Mouse (Mus musculus) ES-Bruce4 (cell line): Measurements from ENCODE around the gene Cacna2d2. TPM values are rescaled to one million over a fixed set of nuclear protein-coding genes. Genes with fewer than 3 reads are reported as not detected.

Source experiments
- H3K27ac ChIP-seq: 2 replicates; pipeline ENCODE4 v1.5.1; 2012; ENCODE audit warnings: low read length, inconsistent platforms; ENCODE audit not compliant: insufficient read depth
- H3K27me3 ChIP-seq: 2 replicates; pipeline ENCODE4 v1.6.1; 2012; ENCODE audit warnings: mild to moderate bottlenecking, low read length, inconsistent platforms; ENCODE audit not compliant: control insufficient read depth, poor library complexity, insufficient read depth, severe bottlenecking
- H3K36me3 ChIP-seq: 2 replicates; pipeline ENCODE4 v1.6.1; 2012; ENCODE audit warnings: inconsistent platforms, mild to moderate bottlenecking, low read length, moderate library complexity; ENCODE audit not compliant: control insufficient read depth, poor library complexity, insufficient read depth, severe bottlenecking
- H3K4me1 ChIP-seq: one replicate; pipeline ENCODE4 v1.8.1; 2011; ENCODE audit warnings: low read length; ENCODE audit not compliant: control insufficient read depth, insufficient read depth
- H3K4me3 ChIP-seq: 2 replicates; pipeline ENCODE4 v1.5.1; 2011; ENCODE audit warnings: low read depth, mild to moderate bottlenecking, low read length
- H3K9ac ChIP-seq: 2 replicates; pipeline ENCODE4 v1.6.1; 2012; ENCODE audit warnings: low read depth, mild to moderate bottlenecking, inconsistent platforms; ENCODE audit not compliant: poor library complexity, severe bottlenecking
- H3K9me3 ChIP-seq: replicated peaks from 2 replicates; pipeline ENCODE4 v1.6.1; 2012; ENCODE audit warnings: mild to moderate bottlenecking, low read length, inconsistent platforms; ENCODE audit not compliant: control insufficient read depth, poor library complexity, insufficient read depth, severe bottlenecking
- CTCF ChIP-seq: IDR thresholded peaks from one replicate; pipeline ENCODE4 v1.8.1; 2011; ENCODE audit warnings: low read depth, low read length
- EP300 ChIP-seq: IDR thresholded peaks from 2 replicates; pipeline ENCODE4 v1.6.1; 2011; ENCODE audit warnings: low read depth, low read length; ENCODE audit not compliant: insufficient read depth
- POLR2A ChIP-seq: IDR thresholded peaks from one replicate; pipeline ENCODE4 v1.8.1; 2011; ENCODE audit warnings: low read length; ENCODE audit not compliant: insufficient read depth
- polyA plus RNA-seq: library from polyadenylated mRNA; stranded (reverse); fragments of >200 nt; gene quantifications from 2 replicates; pipeline ENCODE4 v1.2.4, GENCODE M21; 2011; ENCODE audit warnings: low read depth; ENCODE audit not compliant: missing spikeins, insufficient read depth, insufficient read length

The Cacna2d2 gene
- polyA plus RNA-seq, 1 experiment = 3.2 TPM

DNA sequence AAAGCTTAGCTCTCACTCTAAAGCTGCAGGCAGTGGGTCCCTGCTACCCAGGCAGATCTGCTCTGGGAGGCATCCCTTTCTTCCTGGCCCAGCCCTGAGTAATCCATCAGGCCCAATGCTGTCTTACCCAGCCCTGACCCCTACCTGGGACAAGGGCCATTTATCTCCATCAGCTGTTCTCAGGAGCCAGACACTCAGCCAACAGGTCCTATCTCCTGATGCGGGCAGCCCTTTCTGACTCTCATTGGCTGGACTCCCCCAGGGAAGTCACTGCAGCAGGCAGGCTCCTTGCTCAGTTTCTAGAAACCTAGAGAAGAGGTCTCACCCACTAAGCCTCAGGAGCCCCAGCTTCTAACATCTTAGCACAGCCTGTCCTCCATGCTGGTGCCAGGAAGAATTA, 31.1 kb upstream of the Cacna2d2 start:
- H3K27ac ChIP-seq = no peak overlapping the region
- H3K4me3 ChIP-seq = no peak overlapping the region
- no peaks in the 10 kb centered on the region for H3K27me3 ChIP-seq
- H3K36me3 ChIP-seq = no peaks in the 10 kb centered on the region
- TF ChIP-seq EP300 = no peak
- TF ChIP-seq POLR2A = no peak
- no peak for TF ChIP-seq CTCF
- no peak overlapping the region for H3K9ac ChIP-seq
- peaks cover 7% of the 10 kb centered on the region for H3K4me1 ChIP-seq
- no peaks in the 10 kb centered on the region for H3K9me3 ChIP-seq

DNA sequence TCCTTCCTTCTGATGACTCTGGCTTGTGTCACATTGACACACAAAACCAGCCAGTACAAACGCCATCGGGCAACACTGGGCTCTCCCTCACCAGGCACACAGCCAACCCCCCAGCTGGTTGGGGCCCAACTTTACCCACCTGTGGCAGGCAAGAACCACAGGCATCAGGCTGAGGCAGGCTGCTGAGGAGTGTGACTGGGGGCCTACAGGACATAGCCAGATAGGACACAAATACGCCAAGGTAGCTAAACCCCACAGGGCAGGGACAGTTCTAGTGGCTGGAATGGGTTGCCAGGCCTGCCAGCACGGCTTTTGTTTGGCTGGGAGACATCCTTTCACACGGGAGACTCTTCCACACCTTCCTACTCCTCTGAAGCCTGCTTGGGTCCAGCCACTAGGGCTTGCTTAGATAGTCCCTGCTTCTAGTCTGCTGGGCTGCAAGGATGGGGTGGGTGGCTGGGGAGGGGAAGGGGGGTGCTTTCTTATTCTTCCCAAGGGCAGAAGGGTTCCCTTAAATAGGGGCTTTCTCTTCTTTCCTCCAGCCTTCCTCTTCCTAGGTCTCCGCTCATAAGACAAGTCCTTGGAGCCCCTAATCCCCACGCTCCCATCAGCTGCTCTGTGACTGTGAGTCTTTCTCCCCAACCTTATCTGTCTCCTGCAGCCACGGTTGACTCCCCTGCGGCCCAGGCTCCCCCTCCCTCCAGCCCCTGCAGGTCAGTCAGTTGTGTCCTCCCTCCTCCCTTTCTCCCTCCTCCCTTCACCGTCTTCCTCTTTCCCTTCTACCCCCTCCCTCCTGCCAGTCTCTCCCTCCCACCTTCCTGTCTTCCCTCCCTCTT, 29.9 kb upstream of the Cacna2d2 start:
- TF ChIP-seq POLR2A (no peak), CTCF (no peak), EP300 (no peak)
- H3K4me3 ChIP-seq = no peak overlapping the region

DNA sequence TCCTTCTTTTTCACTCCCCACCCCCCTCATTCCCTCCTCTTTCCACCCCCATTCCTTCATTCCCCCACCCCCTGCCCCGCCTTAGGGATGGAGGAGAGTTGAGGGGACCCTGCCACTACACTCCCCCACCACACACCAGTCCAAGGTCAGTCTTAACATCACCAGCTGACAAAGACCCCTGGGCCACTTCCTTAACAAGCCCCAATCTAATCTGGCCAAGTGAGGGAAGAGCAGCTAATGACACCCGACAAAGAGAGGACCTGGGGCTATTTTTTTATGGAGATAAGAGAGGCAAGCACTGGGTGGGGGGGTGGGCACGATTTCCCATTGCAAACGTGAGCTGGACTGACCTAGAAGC, 29.3 kb upstream of the Cacna2d2 start:
- Histone ChIP-seq H3K27ac (no peak overlapping the region), H3K27me3 (no peaks in the 10 kb centered on the region), H3K36me3 (no peaks in the 10 kb centered on the region), H3K4me1 (peaks cover 7% of the 10 kb centered on the region), H3K9ac (no peak overlapping the region), H3K9me3 (no peaks in the 10 kb centered on the region), H3K4me3 (no peak overlapping the region)
- TF ChIP-seq CTCF = no peak
- TF ChIP-seq EP300 = no peak
- no peak for TF ChIP-seq POLR2A

More for the DNA sequence above, 29.9 kb upstream of the Cacna2d2 start:
- H3K27ac ChIP-seq = no peak overlapping the region
- no peaks in the 10 kb centered on the region for H3K36me3 ChIP-seq
- H3K27me3 ChIP-seq = no peaks in the 10 kb centered on the region
- H3K9ac ChIP-seq = no peak overlapping the region
- H3K9me3 ChIP-seq = no peaks in the 10 kb centered on the region
- H3K4me1 ChIP-seq = peaks cover 7% of the 10 kb centered on the region

DNA sequence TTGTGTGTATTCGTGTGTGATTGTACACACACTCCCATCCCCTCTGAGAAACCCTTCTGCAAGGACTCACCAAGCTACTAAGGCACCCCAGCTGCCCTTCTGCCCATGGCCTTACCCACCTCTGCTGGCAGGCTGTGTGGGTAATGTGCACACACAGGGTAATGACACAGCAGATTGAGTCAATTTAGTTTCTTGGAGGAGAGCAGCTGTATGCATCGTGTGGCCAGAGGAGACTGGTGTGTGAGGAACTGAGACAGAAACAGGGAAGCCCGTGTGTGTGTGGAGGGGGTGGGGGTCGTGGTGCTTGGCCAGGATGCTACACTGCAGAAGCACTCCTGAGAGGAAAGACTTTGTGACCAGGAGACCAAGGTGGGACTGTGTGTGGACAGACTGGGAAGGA, 27.0 kb upstream of the Cacna2d2 start:
- no peaks in the 10 kb centered on the region for H3K9me3 ChIP-seq
- H3K4me3 ChIP-seq = no peak overlapping the region
- peaks cover 7% of the 10 kb centered on the region for H3K4me1 ChIP-seq
- TF ChIP-seq POLR2A = no peak
- TF ChIP-seq EP300 = no peak
- TF ChIP-seq CTCF = no peak
- H3K9ac ChIP-seq = no peak overlapping the region
- H3K27me3 ChIP-seq = no peaks in the 10 kb centered on the region
- H3K36me3 ChIP-seq = no peaks in the 10 kb centered on the region
- H3K27ac ChIP-seq = no peak overlapping the region

DNA sequence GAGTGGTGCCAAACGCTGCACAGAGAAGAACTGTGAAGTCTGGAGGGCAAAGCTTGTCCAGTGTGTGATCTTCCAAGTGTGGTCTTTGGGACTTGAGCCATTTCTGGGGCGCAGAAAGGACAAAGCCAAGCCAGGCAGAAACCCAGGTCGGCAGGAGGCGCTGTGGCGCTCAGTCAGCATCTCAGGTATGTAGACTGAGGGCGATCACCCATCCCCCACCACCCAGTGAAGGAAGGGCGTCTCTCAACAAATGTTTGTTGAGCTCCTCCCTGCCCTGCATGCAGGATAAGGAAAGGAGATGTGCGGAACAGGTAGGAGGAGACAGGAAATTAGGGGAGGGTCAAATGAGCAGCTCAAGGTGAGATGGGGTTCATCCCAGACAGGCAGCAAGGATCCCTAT, 24.8 kb upstream of the Cacna2d2 start:
- TF ChIP-seq POLR2A = no peak
- peak; percentile 73; the same call in 1 of the 2 replicates for TF ChIP-seq EP300
- TF ChIP-seq CTCF = peak; percentile 94
- H3K9me3 ChIP-seq = no peaks in the 10 kb centered on the region
- no peaks in the 10 kb centered on the region for H3K36me3 ChIP-seq
- H3K4me3 ChIP-seq = peak overlapping the region; percentile 32
- peaks cover 7% of the 10 kb centered on the region for H3K4me1 ChIP-seq
- H3K9ac ChIP-seq = no peak overlapping the region
- H3K27ac ChIP-seq = 0 out of 2 replicates have a peak overlapping the region, but pooled peaks have one; percentile 2
- no peaks in the 10 kb centered on the region for H3K27me3 ChIP-seq

DNA sequence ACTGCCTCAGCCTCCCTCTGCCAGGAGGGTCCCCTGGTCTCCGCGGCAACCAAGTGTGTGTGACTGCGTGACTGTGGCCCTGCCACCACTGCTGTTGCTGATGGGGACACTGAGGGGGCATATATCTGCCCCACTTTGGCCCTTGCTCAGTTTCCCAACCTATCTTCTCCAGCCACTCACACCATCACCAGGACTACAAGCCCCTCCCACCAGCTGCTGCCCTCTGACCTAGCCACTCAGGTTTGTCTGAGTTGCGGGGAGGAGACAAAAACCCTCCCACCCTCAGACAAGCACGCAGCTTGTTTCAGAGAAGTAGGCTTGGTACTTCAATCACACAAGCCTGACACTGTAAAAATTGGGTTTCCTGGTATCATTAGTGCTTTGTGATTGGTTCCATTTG, 24.0 kb upstream of the Cacna2d2 start:
- Histone ChIP-seq H3K4me1 (peaks cover 7% of the 10 kb centered on the region), H3K9me3 (no peaks in the 10 kb centered on the region), H3K36me3 (no peaks in the 10 kb centered on the region), H3K9ac (no peak overlapping the region), H3K4me3 (peak overlapping the region; percentile 29), H3K27ac (no peak overlapping the region), H3K27me3 (no peaks in the 10 kb centered on the region)
- TF ChIP-seq CTCF = no peak
- TF ChIP-seq POLR2A = no peak
- no peak for TF ChIP-seq EP300
